Mouse (Mus musculus) cerebellum, adult 2 months (tissue): ENCODE results near the gene Vldlr.

Experiments used
- CTCF ChIP-seq: fragments of 200-500 bp; IDR thresholded peaks from 2 replicates; pipeline ENCODE4 v1.5.1; 2011; ENCODE audit warnings: low read depth, mild to moderate bottlenecking, control low read depth, low read length, moderate library complexity, borderline replicate concordance; ENCODE audit not compliant: insufficient read depth
- POLR2A ChIP-seq: fragments of 200-500 bp; IDR thresholded peaks from 2 replicates; pipeline ENCODE4 v1.6.1; 2011; ENCODE audit warnings: low read length, control low read depth, borderline replicate concordance; ENCODE audit not compliant: insufficient read depth

GRCm38 (mm10) chr19:27223046-27223445 lies 6.8 kb downstream of the Vldlr start:
- TF ChIP-seq POLR2A (no peak), CTCF (no peak)
